Mouse (Mus musculus): Measurements from ENCODE around the gene Rnf41. TPM values are rescaled to one million over a fixed set of nuclear protein-coding genes. Genes with fewer than 3 reads are reported as not detected.

The Rnf41 gene
- total and polyA plus RNA-seq, 3 experiments = 27.4 to 28.1 TPM; not detected in 1

DNA sequence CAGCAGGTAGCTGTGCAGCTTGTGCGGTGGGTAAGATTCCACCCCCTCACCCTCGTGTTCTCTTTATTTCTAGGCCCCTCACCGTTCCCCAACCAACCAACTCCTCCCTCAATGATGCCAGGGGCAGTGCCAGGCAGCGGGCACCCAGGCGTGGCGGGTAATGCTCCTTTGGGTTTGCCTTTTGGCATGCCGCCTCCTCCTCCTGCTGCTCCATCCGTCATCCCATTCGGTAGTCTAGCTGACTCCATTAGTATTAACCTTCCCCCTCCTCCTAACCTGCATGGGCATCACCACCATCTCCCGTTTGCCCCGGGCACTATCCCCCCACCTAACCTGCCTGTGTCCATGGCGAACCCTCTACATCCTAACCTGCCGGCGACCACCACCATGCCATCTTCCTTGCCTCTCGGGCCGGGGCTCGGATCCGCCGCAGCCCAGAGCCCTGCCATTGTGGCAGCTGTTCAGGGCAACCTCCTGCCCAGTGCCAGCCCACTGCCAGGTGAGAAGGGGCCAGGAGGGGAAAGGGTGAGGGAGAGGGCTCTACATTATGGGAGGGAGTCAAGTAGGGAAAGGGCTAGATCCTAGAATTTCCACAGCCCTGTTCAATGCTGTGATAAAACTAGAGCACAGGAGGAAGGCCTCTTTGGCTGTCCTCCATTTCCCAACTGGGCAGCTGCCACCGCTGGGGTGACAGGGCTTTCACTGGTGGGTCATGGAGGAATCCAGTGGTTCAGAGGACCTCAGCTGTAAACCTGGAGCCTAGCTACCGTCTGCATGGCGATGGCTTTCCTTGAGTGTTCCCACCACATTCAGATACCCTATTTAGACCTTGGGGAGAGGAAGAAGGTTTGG lies 76.6 kb downstream of the Rnf41 start:
- DNase-seq (ENCODE audit: low read depth, low spot score) = no peak
- H3K27me3 ChIP-seq (ENCODE audit: control insufficient read depth in 1 of 2, insufficient read depth in 2 of 2, low read length in 2 of 2) = no peaks in the 10 kb centered on the region
- H3K36me3 ChIP-seq (ENCODE audit: control insufficient read depth in 1 of 2, insufficient read depth in 2 of 2, low read length in 2 of 2) = peaks cover 6 to 17% of the 10 kb centered on the region in 2 experiments
- H3K9ac ChIP-seq (ENCODE audit: control insufficient read depth, low read depth, low read length, poor library complexity, severe bottlenecking) = no peak overlapping the region
- peaks cover 17% of the 10 kb centered on the region for H3K79me2 ChIP-seq (ENCODE audit: control insufficient read depth, insufficient read depth, low read length, poor library complexity)
- H3K9me3 ChIP-seq (replicated peaks; ENCODE audit: insufficient read depth, low read length) = no peaks in the 10 kb centered on the region
- H3K4me3 ChIP-seq (ENCODE audit: control insufficient read depth in 1 of 2, insufficient read depth in 1 of 2, low read depth in 2 of 2, low read length in 2 of 2) = no peak overlapping the region
- no peak overlapping the region for H3K27ac ChIP-seq (ENCODE audit: control insufficient read depth, low read depth, low read length)
- no peak for TF ChIP-seq RCOR1 (IDR thresholded peaks at IDR 0.05; ENCODE audit: low read depth, low read length)
- TF ChIP-seq CHD2 (IDR thresholded peaks at IDR 0.05; ENCODE audit: low read length) = no peak
- TF ChIP-seq SIN3A (IDR thresholded peaks at IDR 0.05; ENCODE audit: low read length) = no peak
- no peak for TF ChIP-seq BHLHE40 (IDR thresholded peaks at IDR 0.05; ENCODE audit: borderline replicate concordance, low read depth, low read length)
- TF ChIP-seq TCF12 (IDR thresholded peaks at IDR 0.05; ENCODE audit: low read depth, low read length) = no peak
- no peak for TF ChIP-seq ZKSCAN1 (IDR thresholded peaks at IDR 0.05; ENCODE audit: low read depth, low read length)
- TF ChIP-seq TAL1 (IDR thresholded peaks at IDR 0.05; ENCODE audit: low read length) = no peak
- no peak for TF ChIP-seq KAT2A (conservative IDR thresholded peaks at IDR 0.05; ENCODE audit: low read depth, low read length)
- TF ChIP-seq SMC3 (IDR thresholded peaks at IDR 0.05; ENCODE audit: low read depth, low read length) = no peak
- TF ChIP-seq CHD1 (IDR thresholded peaks at IDR 0.05; ENCODE audit: low read depth, low read length) = no peak
- no peak for TF ChIP-seq CTCF (IDR thresholded peaks at IDR 0.05 in 2 of 3, conservative IDR thresholded peaks at IDR 0.05 in 1 of 3; ENCODE audit: control insufficient read depth in 1 of 3, insufficient read depth in 1 of 3, low read depth in 2 of 3, low read length in 3 of 3, poor library complexity in 1 of 3, severe bottlenecking in 1 of 3)
- no peak for TF ChIP-seq POLR2AphosphoS2 (IDR thresholded peaks at IDR 0.05; ENCODE audit: low read length)
- no peak for TF ChIP-seq MAZ (IDR thresholded peaks at IDR 0.05; ENCODE audit: low read depth, low read length)
- TF ChIP-seq MYB (IDR thresholded peaks at IDR 0.05; ENCODE audit: low read depth, low read length) = no peak
- no peak for TF ChIP-seq RAD21 (IDR thresholded peaks at IDR 0.05; ENCODE audit: low read depth, low read length)
- no peak for TF ChIP-seq USF2 (IDR thresholded peaks at IDR 0.05; ENCODE audit: borderline replicate concordance in 1 of 2, insufficient read depth in 1 of 2, low read depth in 1 of 2, low read length in 2 of 2)
- no peak for TF ChIP-seq MXI1 (IDR thresholded peaks at IDR 0.05; ENCODE audit: low read depth, low read length)
- TF ChIP-seq TBP (IDR thresholded peaks at IDR 0.05; ENCODE audit: low read depth, low read length) = no peak
- TF ChIP-seq EP300 (IDR thresholded peaks at IDR 0.05; ENCODE audit: low read depth in 1 of 2, low read length in 2 of 2) = no peak
- H3K4me1 ChIP-seq (ENCODE audit: control insufficient read depth in 1 of 2, insufficient read depth in 2 of 2, low read length in 2 of 2) = peaks cover 0 to 7% of the 10 kb centered on the region in 2 experiments; a peak in 2 of 4 replicates

DNA sequence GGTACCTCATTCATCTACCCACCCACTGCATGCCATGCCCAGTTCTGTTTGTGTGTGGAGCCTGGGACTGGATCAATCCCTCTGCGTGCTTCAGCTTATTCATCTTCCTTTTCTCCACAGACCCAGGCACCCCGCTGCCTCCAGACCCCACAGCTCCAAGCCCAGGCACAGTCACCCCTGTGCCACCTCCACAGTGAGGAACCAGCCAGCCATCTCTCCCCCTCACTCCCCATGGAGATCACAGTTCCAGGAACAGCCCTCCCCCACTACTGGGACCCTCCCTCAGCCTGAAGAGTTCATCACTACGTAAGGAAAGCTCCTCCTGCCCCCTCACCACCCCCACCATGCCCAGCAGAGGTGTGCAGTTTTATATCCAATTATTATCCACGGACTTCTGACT lies 77.3 kb downstream of the Rnf41 start:
- DNase-seq (ENCODE audit: low read depth, low spot score) = no peak
- Histone ChIP-seq H3K27ac (ENCODE audit: control insufficient read depth, low read depth, low read length) (no peak overlapping the region), H3K9me3 (replicated peaks; ENCODE audit: insufficient read depth, low read length) (no peaks in the 10 kb centered on the region), H3K27me3 (ENCODE audit: control insufficient read depth in 1 of 2, insufficient read depth in 2 of 2, low read length in 2 of 2) (no peaks in the 10 kb centered on the region), H3K4me3 (ENCODE audit: control insufficient read depth in 1 of 2, insufficient read depth in 1 of 2, low read depth in 2 of 2, low read length in 2 of 2) (no peak overlapping the region), H3K4me1 (ENCODE audit: control insufficient read depth in 1 of 2, insufficient read depth in 2 of 2, low read length in 2 of 2) (peaks cover 0 to 7% of the 10 kb centered on the region in 2 experiments; a peak in 2 of 4 replicates), H3K9ac (ENCODE audit: control insufficient read depth, low read depth, low read length, poor library complexity, severe bottlenecking) (no peak overlapping the region), H3K79me2 (ENCODE audit: control insufficient read depth, insufficient read depth, low read length, poor library complexity) (peaks cover 23% of the 10 kb centered on the region), H3K36me3 (ENCODE audit: control insufficient read depth in 1 of 2, insufficient read depth in 2 of 2, low read length in 2 of 2) (peaks cover 6 to 16% of the 10 kb centered on the region in 2 experiments)
- no peak for TF ChIP-seq SMC3 (IDR thresholded peaks at IDR 0.05; ENCODE audit: low read depth, low read length)
- TF ChIP-seq TCF12 (IDR thresholded peaks at IDR 0.05; ENCODE audit: low read depth, low read length) = no peak
- no peak for TF ChIP-seq ELF1 (IDR thresholded peaks at IDR 0.05; ENCODE audit: low read depth, low read length)
- no peak for TF ChIP-seq E2F4 (IDR thresholded peaks at IDR 0.05; ENCODE audit: borderline replicate concordance, low read depth, low read length)
- TF ChIP-seq MAFK (IDR thresholded peaks at IDR 0.05; ENCODE audit: borderline replicate concordance, low read depth, low read length) = no peak
- TF ChIP-seq MAZ (IDR thresholded peaks at IDR 0.05; ENCODE audit: low read depth, low read length) = no peak
- TF ChIP-seq JUND (IDR thresholded peaks at IDR 0.05; ENCODE audit: low read depth, low read length) = no peak
- TF ChIP-seq CHD1 (IDR thresholded peaks at IDR 0.05; ENCODE audit: low read depth, low read length) = no peak
- TF ChIP-seq BHLHE40 (IDR thresholded peaks at IDR 0.05; ENCODE audit: borderline replicate concordance, low read depth, low read length) = no peak
- no peak for TF ChIP-seq TAL1 (IDR thresholded peaks at IDR 0.05; ENCODE audit: low read length)
- TF ChIP-seq USF2 (IDR thresholded peaks at IDR 0.05; ENCODE audit: borderline replicate concordance in 1 of 2, insufficient read depth in 1 of 2, low read depth in 1 of 2, low read length in 2 of 2) = no peak

Data from MEL (cell line).